Mouse (Mus musculus): ENCODE measurements around the gene Ptbp1. TPM values are rescaled to one million over a fixed set of nuclear protein-coding genes. Genes with fewer than 3 reads are reported as not detected.
"Not testable (repeated sequence)": the region's sequence is repeated elsewhere in the genome, so short reads cannot be mapped to it uniquely, and the experiment has no call there.

Ptbp1 gene
- total RNA-seq, 1 experiment from 2014 or later, result 165 TPM

DNA sequence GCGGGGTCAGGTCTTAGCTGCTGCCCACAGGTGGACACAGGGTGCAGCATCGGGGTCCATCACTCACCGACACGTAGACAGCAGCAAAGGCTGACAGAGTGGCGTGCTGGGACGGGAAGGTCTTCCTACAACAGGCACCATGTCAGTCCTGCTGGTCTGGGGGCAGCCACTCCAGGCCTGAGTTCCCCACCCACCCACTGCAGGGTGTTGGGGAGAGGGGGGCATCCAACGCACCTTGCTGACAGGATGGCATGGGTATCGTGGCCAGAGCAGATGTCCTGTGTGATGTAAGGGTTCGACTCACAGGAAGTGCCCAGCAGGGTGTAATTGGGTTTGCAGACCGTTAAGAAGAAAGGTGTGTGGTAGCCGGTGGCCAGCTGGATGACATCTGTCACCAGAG lies 12.4 kb downstream of the Ptbp1 start:
- ATAC-seq (replicated peaks in 1 of 2; ENCODE audit: insufficient read depth in 1 of 2, low FRiP score in 2 of 2, low TSS enrichment in 1 of 2, low read depth in 1 of 2, poor library complexity in 2 of 2, severe bottlenecking in 2 of 2), result no peak

GRCm38 (mm10) chr10:79871845-79872244 lies 17.6 kb downstream of the Ptbp1 start:
- no peak for ATAC-seq (replicated peaks in 1 of 2; ENCODE audit: insufficient read depth in 1 of 2, low FRiP score in 2 of 2, low TSS enrichment in 1 of 2, low read depth in 1 of 2, poor library complexity in 2 of 2, severe bottlenecking in 2 of 2)

- ATAC-seq (replicated peaks in 1 of 2; ENCODE audit: insufficient read depth in 1 of 2, low FRiP score in 2 of 2, low TSS enrichment in 1 of 2, low read depth in 1 of 2, poor library complexity in 2 of 2, severe bottlenecking in 2 of 2), result no peak
Measured at GRCm38 (mm10) chr10:79872862-79873261, 18.6 kb downstream of the Ptbp1 start.

GRCm38 (mm10) chr10:79873313-79873712 lies 19.1 kb downstream of the Ptbp1 start:
- ATAC-seq (replicated peaks in 1 of 2; ENCODE audit: insufficient read depth in 1 of 2, low FRiP score in 2 of 2, low TSS enrichment in 1 of 2, low read depth in 1 of 2, poor library complexity in 2 of 2, severe bottlenecking in 2 of 2), result no peak

- no peak for ATAC-seq (replicated peaks in 1 of 2; ENCODE audit: insufficient read depth in 1 of 2, low FRiP score in 2 of 2, low TSS enrichment in 1 of 2, low read depth in 1 of 2, poor library complexity in 2 of 2, severe bottlenecking in 2 of 2)
Measured at GRCm38 (mm10) chr10:79873715-79874289, 19.6 kb downstream of the Ptbp1 start.

DNA sequence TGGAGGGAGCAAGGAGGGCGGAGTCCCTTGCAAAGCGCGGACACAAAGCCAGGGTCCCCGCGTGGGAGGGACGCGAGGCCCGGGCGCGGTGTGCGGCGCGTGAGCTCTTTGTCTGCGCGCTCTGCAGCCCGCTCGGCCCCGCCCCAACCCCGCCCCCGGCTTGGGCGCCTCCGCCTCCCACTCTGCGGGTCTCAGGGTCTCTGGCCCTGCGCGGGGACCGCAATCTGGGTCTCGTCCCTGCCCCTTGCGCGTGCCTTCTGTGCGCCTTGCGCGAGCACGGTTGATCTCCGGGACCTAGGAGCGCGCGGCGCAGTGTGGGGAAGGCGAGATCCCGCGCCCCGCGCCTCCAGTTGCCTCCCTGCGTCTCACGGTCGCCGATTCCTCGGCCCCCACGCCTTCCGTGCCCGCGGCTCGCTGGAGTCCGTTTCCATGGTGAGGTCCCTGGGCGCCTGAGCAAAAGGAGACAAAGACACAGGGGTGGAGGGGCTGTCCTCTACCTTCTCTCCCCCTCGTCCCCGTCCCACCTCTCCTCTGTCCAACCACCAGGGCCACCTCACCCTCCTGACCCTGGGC lies 20.1 kb downstream of the Ptbp1 start, which contains the start of the genes Prtn3 and Plppr3:
Gene Prtn3 (plus strand): TSS at position 187 of the 573 bp plus-strand sequence.
Gene Plppr3 (minus strand): TSS at position 345 of the 573 bp plus-strand sequence.
- peak in 1 of 2 experiments; percentile 9; a peak in 2 of 4 replicates for ATAC-seq (replicated peaks in 1 of 2; ENCODE audit: insufficient read depth in 1 of 2, low FRiP score in 2 of 2, low TSS enrichment in 1 of 2, low read depth in 1 of 2, poor library complexity in 2 of 2, severe bottlenecking in 2 of 2)

GRCm38 (mm10) chr10:79877174-79877573 lies 22.9 kb downstream of the Ptbp1 start:
- peak in 1 of 2 experiments; percentile 23; a peak in 1 of 4 replicates for ATAC-seq (replicated peaks in 1 of 2; ENCODE audit: insufficient read depth in 1 of 2, low FRiP score in 2 of 2, low TSS enrichment in 1 of 2, low read depth in 1 of 2, poor library complexity in 2 of 2, severe bottlenecking in 2 of 2)

GRCm38 (mm10) chr10:79877757-79878156 lies 23.5 kb downstream of the Ptbp1 start:
- peak; percentile 60 to 61 for ATAC-seq (replicated peaks in 1 of 2; ENCODE audit: insufficient read depth in 1 of 2, low FRiP score in 2 of 2, low TSS enrichment in 1 of 2, low read depth in 1 of 2, poor library complexity in 2 of 2, severe bottlenecking in 2 of 2)

DNA sequence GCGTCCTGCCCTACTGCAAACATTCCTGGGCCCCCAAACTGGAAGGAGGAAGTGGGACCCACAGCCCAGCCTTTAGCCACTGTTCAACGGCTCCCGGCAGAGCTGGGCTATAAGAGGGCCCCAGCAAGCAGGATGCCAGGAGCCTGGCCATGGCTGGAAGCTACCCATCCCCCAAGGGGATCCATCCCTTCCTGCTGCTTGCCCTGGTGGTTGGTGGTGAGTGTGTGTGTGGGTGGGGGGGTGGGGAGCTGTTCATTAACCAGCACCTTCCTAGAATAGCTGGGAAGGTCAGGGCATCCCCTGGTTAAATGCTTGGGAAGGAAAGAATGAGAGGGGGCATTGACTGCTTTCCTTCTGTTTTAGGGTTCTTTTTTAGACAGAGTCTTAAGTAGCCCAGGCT lies 25.3 kb downstream of the Ptbp1 start:
- no peak for ATAC-seq (replicated peaks in 1 of 2; ENCODE audit: insufficient read depth in 1 of 2, low FRiP score in 2 of 2, low TSS enrichment in 1 of 2, low read depth in 1 of 2, poor library complexity in 2 of 2, severe bottlenecking in 2 of 2)

- ATAC-seq (replicated peaks in 1 of 2; ENCODE audit: insufficient read depth in 1 of 2, low FRiP score in 2 of 2, low TSS enrichment in 1 of 2, low read depth in 1 of 2, poor library complexity in 2 of 2, severe bottlenecking in 2 of 2), result no peak
Measured at GRCm38 (mm10) chr10:79880721-79881120, 26.5 kb downstream of the Ptbp1 start.

DNA sequence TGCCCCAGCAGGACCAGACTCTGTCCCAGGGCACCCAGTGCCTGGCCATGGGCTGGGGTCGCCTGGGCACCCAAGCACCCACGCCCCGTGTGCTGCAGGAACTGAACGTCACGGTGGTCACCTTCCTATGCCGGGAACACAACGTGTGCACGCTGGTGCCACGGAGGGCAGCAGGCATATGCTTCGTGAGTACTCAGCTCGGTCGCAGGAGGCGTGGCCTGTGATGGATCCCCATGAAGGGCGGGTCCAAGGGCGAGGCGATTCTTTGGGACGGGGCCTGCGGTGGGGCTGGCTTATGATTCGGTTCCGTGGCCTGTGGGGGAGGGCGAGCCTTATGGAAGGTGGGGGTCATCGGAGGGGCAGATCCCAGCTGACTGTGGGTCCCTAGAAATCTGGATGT lies 27.8 kb downstream of the Ptbp1 start:
- peak; percentile 10 to 34; a peak in 3 of 4 replicates for ATAC-seq (replicated peaks in 1 of 2; ENCODE audit: insufficient read depth in 1 of 2, low FRiP score in 2 of 2, low TSS enrichment in 1 of 2, low read depth in 1 of 2, poor library complexity in 2 of 2, severe bottlenecking in 2 of 2)

GRCm38 (mm10) chr10:79883297-79884084 lies 29.3 kb downstream of the Ptbp1 start:
- peak; percentile 41 to 42; a peak in 2 of 4 replicates for ATAC-seq (replicated peaks in 1 of 2; ENCODE audit: insufficient read depth in 1 of 2, low FRiP score in 2 of 2, low TSS enrichment in 1 of 2, low read depth in 1 of 2, poor library complexity in 2 of 2, severe bottlenecking in 2 of 2)

- ATAC-seq (replicated peaks in 1 of 2; ENCODE audit: insufficient read depth in 1 of 2, low FRiP score in 2 of 2, low TSS enrichment in 1 of 2, low read depth in 1 of 2, poor library complexity in 2 of 2, severe bottlenecking in 2 of 2), result no peak
Measured at GRCm38 (mm10) chr10:79884446-79884845, 30.2 kb downstream of the Ptbp1 start.

- ATAC-seq (replicated peaks in 1 of 2; ENCODE audit: insufficient read depth in 1 of 2, low FRiP score in 2 of 2, low TSS enrichment in 1 of 2, low read depth in 1 of 2, poor library complexity in 2 of 2, severe bottlenecking in 2 of 2), result not testable (repeated sequence)
Measured at GRCm38 (mm10) chr10:79884938-79885337, 30.7 kb downstream of the Ptbp1 start.

GRCm38 (mm10) chr10:79886054-79886453 lies 31.8 kb downstream of the Ptbp1 start, which contains the start of gene Elane:
Elane (plus strand) TSS chr10:79886247.
- ATAC-seq (replicated peaks in 1 of 2; ENCODE audit: insufficient read depth in 1 of 2, low FRiP score in 2 of 2, low TSS enrichment in 1 of 2, low read depth in 1 of 2, poor library complexity in 2 of 2, severe bottlenecking in 2 of 2), result no peak

- no peak for ATAC-seq (replicated peaks in 1 of 2; ENCODE audit: insufficient read depth in 1 of 2, low FRiP score in 2 of 2, low TSS enrichment in 1 of 2, low read depth in 1 of 2, poor library complexity in 2 of 2, severe bottlenecking in 2 of 2)
Measured at GRCm38 (mm10) chr10:79886611-79887010, 32.4 kb downstream of the Ptbp1 start.

DNA sequence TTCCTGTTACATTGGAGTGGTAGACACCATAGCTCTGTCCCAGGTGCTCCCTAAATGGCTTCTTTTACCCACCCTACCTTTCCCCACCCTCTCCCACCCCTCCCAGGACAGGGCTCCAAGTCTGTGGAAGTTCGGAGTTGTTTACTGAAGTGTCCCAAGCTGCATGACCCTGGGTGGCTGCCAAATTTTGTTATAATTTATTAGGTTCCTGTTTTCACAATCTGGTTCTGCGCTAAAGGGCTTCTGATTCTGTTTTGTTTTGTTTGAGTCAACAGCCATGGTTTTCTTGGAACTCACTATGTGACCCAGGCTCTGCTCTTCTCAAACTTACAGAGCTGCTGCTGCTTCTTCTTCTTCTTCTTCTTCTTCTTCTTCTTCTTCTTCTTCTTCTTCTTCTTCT lies 35.2 kb downstream of the Ptbp1 start:
- ATAC-seq (replicated peaks in 1 of 2; ENCODE audit: insufficient read depth in 1 of 2, low FRiP score in 2 of 2, low TSS enrichment in 1 of 2, low read depth in 1 of 2, poor library complexity in 2 of 2, severe bottlenecking in 2 of 2), result peak; percentile 28 to 48; a peak in 2 of 4 replicates

GRCm38 (mm10) chr10:79890670-79891069 lies 36.4 kb downstream of the Ptbp1 start, which contains the start of gene Cfd:
Cfd (plus strand) TSS chr10:79890853.
- no peak for ATAC-seq (replicated peaks in 1 of 2; ENCODE audit: insufficient read depth in 1 of 2, low FRiP score in 2 of 2, low TSS enrichment in 1 of 2, low read depth in 1 of 2, poor library complexity in 2 of 2, severe bottlenecking in 2 of 2)

Measured in hematopoietic stem cell, adult 5-6 weeks (primary cell).